Mouse (Mus musculus) lung, embryonic 14.5 days (tissue): Measurements from ENCODE around the gene Lrrc25. TPM values are rescaled to one million over a fixed set of nuclear protein-coding genes. Genes with fewer than 3 reads are reported as not detected.
"Not testable (repeated sequence)": the region's sequence is repeated elsewhere in the genome, so short reads cannot be mapped to it uniquely, and the experiment has no call there.

Experiments used
- ATAC-seq: fragments of 200-750 bp; cut with Nextera tagmentation; 2 replicates; pipeline ENCODE4 v1.8.0; 2017; ENCODE audit warnings: mild to moderate bottlenecking, moderate TSS enrichment, moderate library complexity; ENCODE audit not compliant: insufficient read depth
- DNase-seq: peaks from one replicate; pipeline ENCODE4 v3.0.0-alpha.2; 2015
- H3K27ac ChIP-seq: fragments of 300-500 bp; sonication (generic); 2 replicates; pipeline ENCODE4 v1.5.1; 2014; ENCODE audit warnings: low read depth, mild to moderate bottlenecking, moderate library complexity
- H3K27me3 ChIP-seq: fragments of 300-500 bp; sonication (generic); 2 replicates; pipeline ENCODE4 v1.6.1; 2014; ENCODE audit warnings: low read length, control low read depth; ENCODE audit not compliant: insufficient read depth
- H3K36me3 ChIP-seq: fragments of 300-500 bp; sonication (generic); 2 replicates; pipeline ENCODE4 v1.6.1; 2014; ENCODE audit warnings: control low read depth; ENCODE audit not compliant: insufficient read depth
- H3K4me1 ChIP-seq: fragments of 300-500 bp; sonication (generic); 2 replicates; pipeline ENCODE4 v1.6.1; 2014; ENCODE audit warnings: antibody characterized with exemption, control low read depth; ENCODE audit not compliant: insufficient read depth
- H3K4me2 ChIP-seq: fragments of 300-500 bp; sonication (generic); 2 replicates; pipeline ENCODE4 v1.6.1; 2014; ENCODE audit warnings: mild to moderate bottlenecking
- H3K4me3 ChIP-seq: fragments of 300-500 bp; sonication (generic); 2 replicates; pipeline ENCODE4 v1.5.1; 2014; ENCODE audit warnings: low read depth, low read length
- H3K9ac ChIP-seq: fragments of 300-500 bp; sonication (generic); 2 replicates; pipeline ENCODE4 v1.6.1; 2014
- H3K9me3 ChIP-seq: fragments of 300-500 bp; sonication (generic); 2 replicates; pipeline ENCODE4 v1.6.1; 2016; ENCODE audit warnings: low read depth, low read length, control low read depth
- CTCF ChIP-seq: IDR thresholded peaks from 2 replicates; pipeline ENCODE4 v1.5.1; 2016; ENCODE audit warnings: antibody characterized with exemption, low read depth
- WGBS: fragments of 180-500 bp; shearing (Covaris S2); extraction: QIAGEN DNeasy Blood & Tissue Kit; methylation state at CpG from one replicate; pipeline ENCODE4 v1.1.7; 2014; 5-methylcytosine and 5-hydroxymethylcytosine counted together
- polyA plus RNA-seq: library from polyadenylated mRNA; unstranded; fragments of >200 nt; fragmentation: Nextera tagmentation; extraction: Ambion mirVana; gene quantifications from 2 replicates; pipeline ENCODE4 v1.2.1, GENCODE M21; 2014

Gene Lrrc25
- polyA plus RNA-seq, 1 experiment from 2014 or later = 1.9 TPM

GRCm38 (mm10) chr8:70584606-70585257, 31.2 kb upstream of the Lrrc25 start:
- no peaks in the 10 kb centered on the region for H3K9me3 ChIP-seq
- H3K4me2 ChIP-seq = no peak overlapping the region
- H3K27ac ChIP-seq = no peak overlapping the region
- H3K27me3 ChIP-seq = no peaks in the 10 kb centered on the region
- WGBS = 83% methylated on average over 9 of the region's 9 CpGs
- no peak for TF ChIP-seq CTCF
- peaks cover 83% of the 10 kb centered on the region for H3K36me3 ChIP-seq
- no peak overlapping the region for H3K4me3 ChIP-seq
- ATAC-seq = no peak; the same call in 1 of the 2 replicates
- no peak for DNase-seq
- no peak overlapping the region for H3K9ac ChIP-seq
- H3K4me1 ChIP-seq = no peaks in the 10 kb centered on the region

- peak; percentile 78 for TF ChIP-seq CTCF
- no peaks in the 10 kb centered on the region for H3K9me3 ChIP-seq
- ATAC-seq = peak; percentile 75
- H3K4me1 ChIP-seq = no peaks in the 10 kb centered on the region
- 42% methylated on average over 7 of the region's 7 CpGs for WGBS
- peaks cover 84% of the 10 kb centered on the region for H3K36me3 ChIP-seq
- no peak overlapping the region for H3K4me2 ChIP-seq
- H3K27me3 ChIP-seq = no peaks in the 10 kb centered on the region
- H3K9ac ChIP-seq = no peak overlapping the region
- H3K27ac ChIP-seq = no peak overlapping the region
- DNase-seq = peak; percentile 60
- no peak overlapping the region for H3K4me3 ChIP-seq
Measured at GRCm38 (mm10) chr8:70585258-70585652, 30.7 kb upstream of the Lrrc25 start.

GRCm38 (mm10) chr8:70587955-70588354, 28.0 kb upstream of the Lrrc25 start:
- not testable (repeated sequence) for ATAC-seq
- WGBS = 94% methylated on average over 4 of the region's 4 CpGs

GRCm38 (mm10) chr8:70591569-70591968, 24.4 kb upstream of the Lrrc25 start:
- no peak overlapping the region for H3K4me2 ChIP-seq
- H3K9ac ChIP-seq = no peak overlapping the region
- WGBS = 85% methylated on average over 12 of the region's 12 CpGs
- peaks cover 54% of the 10 kb centered on the region for H3K36me3 ChIP-seq
- TF ChIP-seq CTCF = no peak
- H3K4me3 ChIP-seq = no peak overlapping the region
- H3K4me1 ChIP-seq = peaks cover 4% of the 10 kb centered on the region
- no peaks in the 10 kb centered on the region for H3K9me3 ChIP-seq
- H3K27ac ChIP-seq = 0 out of 2 replicates have a peak overlapping the region, but pooled peaks have one; percentile 12
- no peak for ATAC-seq
- H3K27me3 ChIP-seq = no peaks in the 10 kb centered on the region
- DNase-seq = no peak

More at GRCm38 (mm10) chr8:70587955-70588354, 28.0 kb upstream of the Lrrc25 start:
- H3K27ac ChIP-seq, H3K9me3 ChIP-seq, DNase-seq, H3K27me3 ChIP-seq, H3K4me2 ChIP-seq, H3K4me1 ChIP-seq, H3K4me3 ChIP-seq, H3K9ac ChIP-seq: not testable (repeated sequence)
- peaks cover 76% of the 10 kb centered on the region for H3K36me3 ChIP-seq

GRCm38 (mm10) chr8:70593173-70593572, 22.8 kb upstream of the Lrrc25 start:
- peak; percentile 41 for DNase-seq
- no peak for TF ChIP-seq CTCF
- ATAC-seq = no peak
- peaks cover 54% of the 10 kb centered on the region for H3K36me3 ChIP-seq
- peak overlapping the region; percentile 100 for H3K4me2 ChIP-seq
- H3K4me3 ChIP-seq = peak overlapping the region; percentile 62
- H3K27ac ChIP-seq = peak overlapping the region; percentile 85
- WGBS = 36% methylated on average over 8 of the region's 8 CpGs
- H3K27me3 ChIP-seq = no peaks in the 10 kb centered on the region
- H3K9ac ChIP-seq = peak overlapping the region; percentile 67
- peaks cover 10% of the 10 kb centered on the region for H3K4me1 ChIP-seq
- no peaks in the 10 kb centered on the region for H3K9me3 ChIP-seq

GRCm38 (mm10) chr8:70593961-70594609, 21.9 kb upstream of the Lrrc25 start, which contains the start of gene Isyna1:
Gene Isyna1, plus strand, starts transcription at chr8:70594373.
- Histone ChIP-seq H3K4me3 (peak within 1 kb of the TSS; percentile 62), H3K9ac (peak within 1 kb of the TSS; percentile 67), H3K4me1 (peaks cover 17% of the 10 kb centered on the region), H3K4me2 (peak within 1 kb of the TSS; percentile 100), H3K27me3 (no peaks in the 10 kb centered on the region), H3K9me3 (no peaks in the 10 kb centered on the region), H3K27ac (peak within 1 kb of the TSS; percentile 85), H3K36me3 (peaks cover 50% of the 10 kb centered on the region)
- no peak for TF ChIP-seq CTCF
- ATAC-seq = peak; percentile 89
- WGBS = under 1% methylated on average over 40 of the region's 40 CpGs
- peak; percentile 99 for DNase-seq
